In the genomic region with DNA sequence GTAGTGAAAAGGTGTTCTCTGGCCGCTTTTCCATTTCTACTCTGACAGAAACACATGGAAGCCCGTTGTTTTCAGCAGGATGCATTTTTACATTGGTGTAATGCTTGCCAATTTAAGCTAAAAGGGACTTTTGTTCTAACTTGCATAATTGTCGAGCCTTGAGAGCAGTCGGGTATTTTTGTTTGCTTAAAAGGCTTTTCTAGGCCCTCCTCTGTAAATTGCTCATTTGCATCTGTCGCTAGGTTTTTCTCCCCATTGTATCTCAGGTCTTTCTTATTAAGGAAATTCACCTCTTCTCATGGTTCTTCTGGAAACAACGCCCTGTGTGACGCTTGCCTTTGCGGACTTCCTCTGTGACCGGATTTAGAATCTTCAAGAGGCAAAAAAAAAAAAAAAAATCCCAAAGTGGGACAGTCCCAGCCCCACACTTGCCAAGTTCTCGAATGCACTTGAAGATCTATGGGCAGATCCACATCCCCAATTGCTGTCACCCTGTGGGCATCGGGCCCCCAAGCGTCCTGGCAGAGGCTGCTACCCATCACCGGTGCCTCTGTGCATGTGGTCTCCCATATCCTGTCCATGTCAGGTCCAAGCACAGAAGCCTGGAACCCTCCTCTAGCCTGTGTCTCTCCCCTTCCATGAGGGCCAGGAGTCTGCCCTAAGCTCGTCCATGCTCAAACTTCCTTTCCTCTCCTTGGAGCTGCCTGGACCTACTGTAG, we compare ENCODE assay signal across 16 mouse cellular contexts.
DNase-seq lines count a peak whose midpoint lies in the region; ATAC-seq and TF ChIP-seq lines count a peak whose summit lies in the region.
"Had no signal": no experiment of that assay in that cellular context is flagged by ENCODE, and none has a peak within 500 bp of the region (broad histone marks: within the 10 kb centered on the region; RNA-seq: fewer than 3 reads in every experiment).

No protein-coding gene starts in this region.

- WGBS in heart, embryonic 10.5 days = 81% methylated on average over 14 of the region's 14 CpGs
- WGBS in heart, embryonic 11.5 days (ENCODE audit: insufficient replicate concordance) = 76% methylated on average over 14 of the region's 14 CpGs
- 82% methylated on average over 14 of the region's 14 CpGs for WGBS in forebrain, embryonic 10.5 days
- WGBS in hindbrain, postnatal 0 days = 57% methylated on average over 14 of the region's 14 CpGs

- DNase-seq in heart, embryonic 10.5 days (ENCODE audit: low spot score) = peak; percentile 51
- DNase-seq in forebrain, embryonic 10.5 days (ENCODE audit: extremely low spot score, low spot score) = no peak
- DNase-seq in hindbrain, postnatal 0 days (ENCODE audit: low spot score) = no peak
- DNase-seq in embryo, embryonic 11 days = no peak
- no peak for DNase-seq in spleen, postnatal 36 days (ENCODE audit: low spot score in 2 of 2)
- DNase-seq: B cell, adult 2 months; cerebellum, adult 11 months; cerebellum, postnatal 25 days; heart, adult 18-20 months; kidney, adult 2 months; kidney, postnatal 25 days; lung, postnatal 10 days had no signal

- no peaks in the 10 kb centered on the region for H3K4me1 ChIP-seq in heart, embryonic 10.5 days
- H3K4me1 ChIP-seq in heart, embryonic 11.5 days (ENCODE audit: control insufficient read depth, insufficient read depth, low read length) = no peaks in the 10 kb centered on the region
- H3K4me1 ChIP-seq in forebrain, embryonic 10.5 days = peaks cover 7% of the 10 kb centered on the region; the same call in 1 of the 2 replicates
- no peaks in the 10 kb centered on the region for H3K4me1 ChIP-seq in hindbrain, postnatal 0 days (ENCODE audit: insufficient read depth, low read length)
- H3K4me1 ChIP-seq: liver, embryonic 15.5 days; megakaryocyte, embryonic 14.5 days had no signal

- no peak for ATAC-seq in heart, embryonic 11.5 days (replicated peaks; ENCODE audit: insufficient number of reproducible peaks, low FRiP score, low TSS enrichment)
- peak; percentile 26 for ATAC-seq in CD4-positive, CD25-positive, alpha-beta regulatory T cell, adult 4 months
- ATAC-seq in hindbrain, postnatal 0 days = 0 out of 2 replicates have a peak, but pooled peaks have one; percentile 27

- H3K9ac ChIP-seq in heart, embryonic 11.5 days (ENCODE audit: low read depth, low read length) = no peak overlapping the region
- H3K9ac ChIP-seq in hindbrain, postnatal 0 days (replicated peaks; ENCODE audit: low read length) = no peak overlapping the region
- H3K9ac ChIP-seq: liver, embryonic 15.5 days had no signal

- H3K36me3 ChIP-seq in heart, embryonic 10.5 days = no peaks in the 10 kb centered on the region
- H3K36me3 ChIP-seq in heart, embryonic 11.5 days (ENCODE audit: control insufficient read depth, insufficient read depth, low read length) = no peaks in the 10 kb centered on the region
- H3K36me3 ChIP-seq in forebrain, embryonic 10.5 days (replicated peaks) = no peaks in the 10 kb centered on the region
- no peaks in the 10 kb centered on the region for H3K36me3 ChIP-seq in hindbrain, postnatal 0 days (ENCODE audit: insufficient read depth, low read length)
- H3K36me3 ChIP-seq: liver, embryonic 15.5 days had no signal

- TF ChIP-seq CTCF in hindbrain, postnatal 0 days (IDR thresholded peaks at IDR 0.05; ENCODE audit: low read depth) = no peak

- H3K4me2 ChIP-seq in heart, embryonic 11.5 days = no peak overlapping the region
- H3K4me2 ChIP-seq in hindbrain, postnatal 0 days (ENCODE audit: low read depth, low read length) = no peak overlapping the region
- H3K4me2 ChIP-seq: liver, embryonic 15.5 days had no signal

- H3K27me3 ChIP-seq in heart, embryonic 10.5 days (ENCODE audit: insufficient read depth, poor library complexity, severe bottlenecking) = no peaks in the 10 kb centered on the region
- H3K27me3 ChIP-seq in heart, embryonic 11.5 days (ENCODE audit: control insufficient read depth, insufficient read depth, low read length) = no peaks in the 10 kb centered on the region
- peaks cover 11% of the 10 kb centered on the region; the same call in 1 of the 2 replicates for H3K27me3 ChIP-seq in forebrain, embryonic 10.5 days (ENCODE audit: poor library complexity, severe bottlenecking)
- H3K27me3 ChIP-seq in hindbrain, postnatal 0 days (ENCODE audit: insufficient read depth, low read length) = no peaks in the 10 kb centered on the region
- H3K27me3 ChIP-seq: liver, embryonic 15.5 days had no signal

- no peak overlapping the region for H3K27ac ChIP-seq in heart, embryonic 10.5 days
- no peak overlapping the region for H3K27ac ChIP-seq in heart, embryonic 11.5 days (ENCODE audit: low read depth, low read length)
- H3K27ac ChIP-seq in forebrain, embryonic 10.5 days = peak overlapping the region; percentile 6; the same call in 1 of the 2 replicates
- no peak overlapping the region for H3K27ac ChIP-seq in hindbrain, postnatal 0 days
- H3K27ac ChIP-seq: liver, embryonic 15.5 days had no signal

- no peak overlapping the region for H3K4me3 ChIP-seq in heart, embryonic 10.5 days
- no peak overlapping the region for H3K4me3 ChIP-seq in heart, embryonic 11.5 days (ENCODE audit: low read depth, low read length)
- H3K4me3 ChIP-seq in forebrain, embryonic 10.5 days = no peak overlapping the region
- no peak overlapping the region for H3K4me3 ChIP-seq in hindbrain, postnatal 0 days (ENCODE audit: low read length)
- H3K4me3 ChIP-seq: liver, embryonic 15.5 days; megakaryocyte, embryonic 14.5 days had no signal

- H3K9me3 ChIP-seq in heart, embryonic 10.5 days = no peaks in the 10 kb centered on the region
- no peaks in the 10 kb centered on the region for H3K9me3 ChIP-seq in heart, embryonic 11.5 days (replicated peaks; ENCODE audit: control insufficient read depth, low read length)
- no peaks in the 10 kb centered on the region; the same call in 1 of the 2 replicates for H3K9me3 ChIP-seq in forebrain, embryonic 10.5 days
- no peaks in the 10 kb centered on the region for H3K9me3 ChIP-seq in hindbrain, postnatal 0 days (ENCODE audit: low read length)
- H3K9me3 ChIP-seq: liver, embryonic 15.5 days had no signal
